Mouse (Mus musculus): ENCODE data around the gene Cln6. TPM values are rescaled to one million over a fixed set of nuclear protein-coding genes. Genes with fewer than 3 reads are reported as not detected.

Cln6 gene
- polyA plus RNA-seq, 3 experiments from 2014 or later = 7.2 to 9.9 (median 9.7) TPM

Other genes with a start within 250 kb of the Cln6 start
- under 1 TPM; 0.09 to 0.13 (median 0.11) TPM for gene Itga11, start 161.0 kb upstream of the Cln6 start, polyA plus RNA-seq (2017; shearing (Covaris generic))
- gene Fem1b, start 26.9 kb upstream of the Cln6 start, polyA plus RNA-seq (2017; shearing (Covaris generic)) = 1 to 10 TPM; 3.8 to 4.1 (median 4.1) TPM
- gene Calml4, start 19.3 kb downstream of the Cln6 start, polyA plus RNA-seq (2017; shearing (Covaris generic)) = under 1 TPM in 1 of 3 experiments, not detected in 2; 0.47 TPM
- 100 to 1,000 TPM; 106 to 183 (median 160) TPM for gene Pias1, start 149.1 kb downstream of the Cln6 start, polyA plus RNA-seq (2017; shearing (Covaris generic))

All from inflammation-experienced regulatory T-cells, adult 6 months (primary cell).